Mouse (Mus musculus): Measurements from ENCODE around the gene Psmc1. TPM values are rescaled to one million over a fixed set of nuclear protein-coding genes. Genes with fewer than 3 reads are reported as not detected.
A peak's percentile ranks its signal among the peaks of the same experiment; 100 is the strongest.

The Psmc1 gene
- polyA plus RNA-seq, 2 experiments: 127 to 245 TPM

GRCm38 (mm10) chr12:100067477-100067876 lies 42.5 kb upstream of the Psmc1 start:
- DNase-seq (ENCODE audit: low spot score) (no peak), ATAC-seq (ENCODE audit: low FRiP score, low read depth) (no peak)
- H3K4me1 ChIP-seq (ENCODE audit: control insufficient read depth, insufficient read depth, low read length): no peaks in the 10 kb centered on the region
- H3K36me3 ChIP-seq (ENCODE audit: control insufficient read depth, insufficient read depth, low read length): no peaks in the 10 kb centered on the region
- no peaks in the 10 kb centered on the region for H3K27me3 ChIP-seq (ENCODE audit: control insufficient read depth, insufficient read depth, low read length)
- 73% methylated on average over 5 of the region's 5 CpGs for WGBS
- no peaks in the 10 kb centered on the region for H3K9me3 ChIP-seq (ENCODE audit: control insufficient read depth, low read length)
- no peak overlapping the region for H3K4me2 ChIP-seq (replicated peaks; ENCODE audit: low read depth, low read length, severe bottlenecking)
- no peak for TF ChIP-seq POLR2A (IDR thresholded peaks at IDR 0.05; ENCODE audit: borderline replicate concordance, extremely low read depth, insufficient read depth, insufficient read length)
- H3K9ac ChIP-seq (ENCODE audit: low read depth, low read length, severe bottlenecking): no peak overlapping the region
- H3K27ac ChIP-seq (replicated peaks; ENCODE audit: low read depth, low read length): no peak overlapping the region
- no peak overlapping the region for H3K4me3 ChIP-seq (replicated peaks; ENCODE audit: low read length)

GRCm38 (mm10) chr12:100073201-100073672 lies 36.7 kb upstream of the Psmc1 start:
- ATAC-seq (ENCODE audit: low FRiP score, low read depth) (peak; percentile 41; the same call in 1 of the 2 replicates), DNase-seq (ENCODE audit: low spot score) (peak; percentile 25)
- WGBS: 85% methylated on average over 4 of the region's 4 CpGs
- no peak overlapping the region for H3K9ac ChIP-seq (ENCODE audit: low read depth, low read length, severe bottlenecking)
- H3K4me3 ChIP-seq (replicated peaks; ENCODE audit: low read length): no peak overlapping the region
- no peak for TF ChIP-seq POLR2A (IDR thresholded peaks at IDR 0.05; ENCODE audit: borderline replicate concordance, extremely low read depth, insufficient read depth, insufficient read length)
- H3K4me1 ChIP-seq (ENCODE audit: control insufficient read depth, insufficient read depth, low read length): no peaks in the 10 kb centered on the region
- H3K36me3 ChIP-seq (ENCODE audit: control insufficient read depth, insufficient read depth, low read length): no peaks in the 10 kb centered on the region
- no peaks in the 10 kb centered on the region for H3K27me3 ChIP-seq (ENCODE audit: control insufficient read depth, insufficient read depth, low read length)
- H3K4me2 ChIP-seq (replicated peaks; ENCODE audit: low read depth, low read length, severe bottlenecking): no peak overlapping the region
- no peaks in the 10 kb centered on the region for H3K9me3 ChIP-seq (ENCODE audit: control insufficient read depth, low read length)
- no peak overlapping the region for H3K27ac ChIP-seq (replicated peaks; ENCODE audit: low read depth, low read length)

GRCm38 (mm10) chr12:100075715-100076114 lies 34.2 kb upstream of the Psmc1 start:
- WGBS: 53% methylated on average over 4 of the region's 4 CpGs
- ATAC-seq (ENCODE audit: low FRiP score, low read depth) (no peak), DNase-seq (ENCODE audit: low spot score) (no peak)
- no peaks in the 10 kb centered on the region for H3K27me3 ChIP-seq (ENCODE audit: control insufficient read depth, insufficient read depth, low read length)
- no peaks in the 10 kb centered on the region for H3K36me3 ChIP-seq (ENCODE audit: control insufficient read depth, insufficient read depth, low read length)
- H3K9me3 ChIP-seq (ENCODE audit: control insufficient read depth, low read length): no peaks in the 10 kb centered on the region
- H3K9ac ChIP-seq (ENCODE audit: low read depth, low read length, severe bottlenecking): no peak overlapping the region
- no peak overlapping the region for H3K4me3 ChIP-seq (replicated peaks; ENCODE audit: low read length)
- TF ChIP-seq POLR2A (IDR thresholded peaks at IDR 0.05; ENCODE audit: borderline replicate concordance, extremely low read depth, insufficient read depth, insufficient read length): no peak
- no peak overlapping the region for H3K4me2 ChIP-seq (replicated peaks; ENCODE audit: low read depth, low read length, severe bottlenecking)
- no peak overlapping the region for H3K27ac ChIP-seq (replicated peaks; ENCODE audit: low read depth, low read length)
- no peaks in the 10 kb centered on the region for H3K4me1 ChIP-seq (ENCODE audit: control insufficient read depth, insufficient read depth, low read length)

- no peak overlapping the region for H3K4me2 ChIP-seq (replicated peaks; ENCODE audit: low read depth, low read length, severe bottlenecking)
- TF ChIP-seq POLR2A (IDR thresholded peaks at IDR 0.05; ENCODE audit: borderline replicate concordance, extremely low read depth, insufficient read depth, insufficient read length): no peak
- H3K27ac ChIP-seq (replicated peaks; ENCODE audit: low read depth, low read length): no peak overlapping the region
- 77% methylated on average over 8 of the region's 8 CpGs for WGBS
- no peak overlapping the region for H3K9ac ChIP-seq (ENCODE audit: low read depth, low read length, severe bottlenecking)
- H3K27me3 ChIP-seq (ENCODE audit: control insufficient read depth, insufficient read depth, low read length): no peaks in the 10 kb centered on the region
- H3K9me3 ChIP-seq (ENCODE audit: control insufficient read depth, low read length): no peaks in the 10 kb centered on the region
- no peaks in the 10 kb centered on the region for H3K36me3 ChIP-seq (ENCODE audit: control insufficient read depth, insufficient read depth, low read length)
- no peak overlapping the region for H3K4me3 ChIP-seq (replicated peaks; ENCODE audit: low read length)
- no peak for DNase-seq (ENCODE audit: low spot score)
- no peaks in the 10 kb centered on the region; the same call in 1 of the 2 replicates for H3K4me1 ChIP-seq (ENCODE audit: control insufficient read depth, insufficient read depth, low read length)
- no peak for ATAC-seq (ENCODE audit: low FRiP score, low read depth)
These were observed 30.2 kb upstream of the Psmc1 start for GRCm38 (mm10) chr12:100079636-100080286.

GRCm38 (mm10) chr12:100088026-100088425 lies 21.9 kb upstream of the Psmc1 start:
- 85% methylated on average over 3 of the region's 3 CpGs for WGBS
- ATAC-seq (ENCODE audit: low FRiP score, low read depth): no peak
- H3K9ac ChIP-seq (ENCODE audit: low read depth, low read length, severe bottlenecking): no peak overlapping the region

More at GRCm38 (mm10) chr12:100088026-100088425, 21.9 kb upstream of the Psmc1 start:
- Histone ChIP-seq H3K27ac (replicated peaks; ENCODE audit: low read depth, low read length) (no peak overlapping the region), H3K27me3 (ENCODE audit: control insufficient read depth, insufficient read depth, low read length) (no peaks in the 10 kb centered on the region), H3K4me3 (replicated peaks; ENCODE audit: low read length) (no peak overlapping the region), H3K4me2 (replicated peaks; ENCODE audit: low read depth, low read length, severe bottlenecking) (no peak overlapping the region), H3K4me1 (ENCODE audit: control insufficient read depth, insufficient read depth, low read length) (no peaks in the 10 kb centered on the region; the same call in 1 of the 2 replicates), H3K9me3 (ENCODE audit: control insufficient read depth, low read length) (no peaks in the 10 kb centered on the region), H3K36me3 (ENCODE audit: control insufficient read depth, insufficient read depth, low read length) (no peaks in the 10 kb centered on the region)
- no peak for DNase-seq (ENCODE audit: low spot score)
- TF ChIP-seq POLR2A (IDR thresholded peaks at IDR 0.05; ENCODE audit: borderline replicate concordance, extremely low read depth, insufficient read depth, insufficient read length): no peak

Measured in limb, embryonic 14.5 days (tissue).